Mouse (Mus musculus) cerebellum, adult (tissue): ENCODE measurements around the gene Maml3.

Experiments
- ATAC-seq: cut with Nextera tagmentation; 2 replicates; pipeline ENCODE4 v1.9.2; 2017; ENCODE audit warnings: mild to moderate bottlenecking, moderate library complexity, mixed read lengths; ENCODE audit not compliant: insufficient number of reproducible peaks, low FRiP score, low TSS enrichment

Gene Maml3

DNA sequence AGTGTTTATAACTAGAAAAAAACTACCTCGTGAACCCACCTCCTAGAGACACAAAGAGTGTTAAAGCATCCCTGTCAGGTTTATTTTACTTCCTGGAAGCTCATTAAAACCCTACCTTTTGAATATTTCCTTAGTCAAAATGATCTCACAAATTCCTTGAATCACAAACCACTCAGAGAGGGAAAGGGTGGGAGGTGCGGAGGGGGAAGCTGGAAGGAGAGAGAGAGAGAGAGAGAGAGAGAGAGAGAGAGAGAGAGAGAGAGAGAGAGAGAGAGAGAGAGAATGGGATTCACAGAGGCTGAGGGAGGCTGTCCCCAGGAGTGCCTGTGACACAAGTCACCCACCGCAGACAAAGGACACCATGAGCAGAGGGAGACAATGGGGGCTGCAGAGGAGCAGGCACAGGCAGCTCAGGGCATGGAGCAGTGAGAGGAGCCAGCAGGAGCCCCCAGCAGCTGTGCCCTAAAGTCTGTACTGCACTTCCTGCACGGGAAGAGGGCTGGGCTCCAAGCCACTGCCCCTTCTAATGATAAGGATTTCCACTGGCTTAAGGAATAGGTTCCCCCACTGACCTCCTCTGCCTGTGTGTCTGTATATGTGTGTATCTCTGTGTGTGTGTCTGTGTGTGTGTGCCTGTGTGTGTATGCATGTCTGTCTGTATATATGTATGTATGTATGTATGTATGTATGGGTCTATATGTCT lies 140.8 kb downstream of the Maml3 start:
- ATAC-seq: no peak

- no peak for ATAC-seq
These were observed 141.6 kb downstream of the Maml3 start for GRCm38 (mm10) chr3:51963151-51963791.

GRCm38 (mm10) chr3:51958751-51959150 lies 146.1 kb downstream of the Maml3 start:
- ATAC-seq: no peak

- no peak for ATAC-seq
These were observed 150.4 kb downstream of the Maml3 start for GRCm38 (mm10) chr3:51954441-51954840.

DNA sequence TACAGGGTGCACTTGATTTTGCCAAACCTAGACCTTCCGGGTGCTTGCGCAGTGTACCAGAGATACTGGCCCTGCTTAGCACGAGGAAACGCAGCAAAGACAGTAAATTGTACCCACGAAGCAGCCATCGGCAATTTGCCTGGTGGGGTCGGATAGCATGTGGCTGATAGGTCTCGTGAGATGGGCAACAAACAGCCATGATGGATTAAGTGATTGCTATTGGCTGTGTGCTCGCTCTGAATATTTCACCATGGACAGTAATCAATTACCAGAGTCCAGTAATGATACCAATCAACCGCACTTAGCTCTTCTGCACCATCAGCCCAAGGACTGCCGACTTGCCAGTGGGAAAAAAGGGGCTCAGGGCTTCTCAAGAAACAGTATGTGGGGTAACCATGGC lies 150.9 kb downstream of the Maml3 start:
- no peak for ATAC-seq

DNA sequence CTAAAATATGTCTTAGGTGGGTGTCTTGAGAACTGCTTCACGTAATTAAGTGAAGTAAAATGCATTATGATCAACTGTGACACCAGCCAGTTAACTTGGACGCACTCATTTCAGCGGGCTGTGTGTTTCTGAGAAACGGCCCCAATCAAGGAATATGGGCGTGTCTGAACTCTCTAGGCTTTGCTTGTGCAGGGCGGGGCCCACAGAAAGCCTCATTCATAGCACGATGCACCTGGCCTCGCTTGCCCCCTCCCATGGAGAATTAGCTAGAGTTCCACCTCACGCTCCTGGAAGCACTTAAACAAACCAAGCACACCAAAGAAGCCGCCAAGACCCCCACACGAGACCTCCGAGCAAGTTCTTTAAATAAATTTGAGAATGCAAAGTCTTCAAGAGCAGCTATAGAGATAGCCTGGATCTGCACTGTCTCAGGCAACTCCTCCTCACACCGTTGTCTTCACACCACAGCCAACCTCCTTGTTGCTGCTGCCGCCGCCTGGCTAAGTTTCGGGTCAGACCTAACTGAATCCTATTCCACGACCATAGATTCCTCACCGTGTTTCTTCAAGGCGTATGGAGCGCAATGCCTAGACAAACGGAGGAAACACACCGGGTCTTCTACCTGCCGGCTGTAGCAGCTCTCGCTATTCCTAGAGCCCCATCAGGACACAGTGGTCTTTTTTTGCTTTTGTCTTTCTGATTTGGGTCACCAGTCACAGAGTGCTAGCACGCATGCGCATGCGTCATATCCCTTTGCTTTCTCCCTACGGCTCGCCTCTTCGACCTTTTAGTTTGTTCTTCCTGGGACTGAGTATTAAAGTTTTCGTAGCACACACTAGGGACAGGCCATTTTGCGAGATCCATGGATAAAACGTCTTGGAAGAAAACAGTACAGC lies 151.9 kb downstream of the Maml3 start:
- no peak for ATAC-seq

DNA sequence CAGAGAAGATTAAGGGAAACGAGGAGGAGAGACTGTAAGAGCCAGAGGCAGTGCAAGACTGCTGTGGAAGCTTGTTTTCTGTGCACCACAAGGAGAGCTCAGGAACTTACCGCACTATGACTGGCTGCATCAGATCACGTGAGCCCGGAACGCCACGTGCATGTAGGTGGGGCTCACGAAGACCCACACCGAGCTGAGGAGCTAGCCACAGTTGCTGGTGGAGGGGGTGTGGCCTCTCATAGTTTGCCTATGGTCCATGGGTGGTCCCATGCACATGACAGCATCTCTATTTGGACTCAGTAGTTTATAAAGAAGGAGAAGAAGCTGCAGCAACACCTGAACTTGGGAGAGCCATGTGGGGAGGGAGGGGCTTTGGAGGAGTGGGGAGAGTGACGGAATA lies 152.6 kb downstream of the Maml3 start:
- ATAC-seq: no peak

GRCm38 (mm10) chr3:51949651-51950050 lies 155.2 kb downstream of the Maml3 start:
- no peak for ATAC-seq

GRCm38 (mm10) chr3:51947168-51947567 lies 157.7 kb downstream of the Maml3 start:
- ATAC-seq: no peak

DNA sequence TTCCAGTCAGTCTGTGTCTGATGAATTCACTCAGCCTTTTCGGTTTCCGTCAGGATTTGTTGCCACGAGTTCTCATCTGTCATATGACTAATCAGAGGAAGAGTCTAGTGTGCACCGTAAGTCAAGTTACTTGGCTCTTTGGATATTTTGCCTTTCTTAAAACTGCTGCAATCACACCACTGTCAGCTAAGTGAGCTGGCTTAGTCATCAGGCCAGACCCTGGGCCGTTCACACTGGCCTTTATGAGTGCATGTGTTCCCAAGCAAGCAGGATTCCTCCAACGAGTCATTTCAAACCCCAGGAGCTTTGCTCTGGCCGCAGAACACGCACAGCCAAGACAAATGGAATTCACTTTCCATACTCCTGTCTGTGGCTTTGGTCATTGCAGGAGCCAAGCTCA lies 161.2 kb downstream of the Maml3 start:
- ATAC-seq: no peak

- no peak for ATAC-seq
These were observed 163.1 kb downstream of the Maml3 start for GRCm38 (mm10) chr3:51941781-51942180.

DNA sequence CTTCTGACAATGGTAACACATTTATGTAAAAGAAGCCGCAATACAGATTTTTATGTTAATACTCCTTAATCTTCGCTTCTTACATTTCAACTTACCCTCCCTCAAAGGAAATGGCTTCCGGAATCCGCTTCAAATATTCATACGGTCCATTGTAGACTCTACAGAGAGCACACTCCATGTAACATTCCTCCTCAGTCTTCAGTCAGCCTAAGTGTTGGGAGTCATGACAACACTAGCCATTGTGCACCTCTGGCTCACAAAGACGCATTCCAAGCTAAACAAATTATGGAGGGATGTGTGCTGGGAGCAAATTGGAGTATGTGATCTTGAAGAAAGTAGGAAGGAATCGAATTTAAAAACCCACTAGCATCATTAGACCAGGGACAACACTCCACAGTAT lies 165.0 kb downstream of the Maml3 start:
- no peak for ATAC-seq

DNA sequence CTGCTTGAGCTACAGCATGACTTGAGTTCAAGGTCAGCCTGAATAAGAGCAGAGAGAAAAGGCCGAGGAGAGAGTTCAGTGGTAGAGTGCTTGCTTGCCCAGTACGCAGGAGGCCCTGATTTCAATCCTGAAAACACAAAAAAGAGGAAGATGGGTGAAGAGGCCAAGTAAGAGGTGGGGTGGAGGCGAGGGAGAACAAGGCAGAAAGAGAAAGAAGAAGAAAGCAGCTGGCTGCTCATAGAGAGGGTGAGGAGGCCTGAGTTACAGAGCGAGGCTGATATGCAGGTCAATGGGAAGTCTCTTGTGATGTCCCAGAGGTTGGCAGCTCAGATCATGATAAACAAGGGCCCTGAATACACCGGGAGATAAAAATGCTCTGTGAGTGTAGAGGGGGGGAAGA lies 165.8 kb downstream of the Maml3 start:
- no peak for ATAC-seq

DNA sequence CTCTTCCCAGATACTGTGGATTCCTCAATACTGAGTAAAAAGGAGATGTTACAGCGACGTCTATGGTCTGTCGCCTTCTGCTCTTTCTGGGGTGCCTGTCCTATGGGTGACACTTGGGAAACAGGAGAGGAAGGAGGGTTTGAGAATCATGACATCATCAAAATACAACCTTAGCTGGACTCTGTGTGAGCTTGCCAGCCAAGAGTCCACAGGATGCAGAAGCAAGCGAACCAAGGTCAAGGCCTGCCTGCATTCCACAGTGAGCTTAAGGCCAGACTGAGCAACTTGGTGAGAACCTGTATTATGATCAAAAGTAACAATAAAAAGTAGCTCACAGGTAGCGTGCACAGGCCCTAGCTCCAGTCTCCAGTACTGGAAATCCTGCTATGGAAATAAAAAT lies 167.7 kb downstream of the Maml3 start:
- ATAC-seq: no peak

DNA sequence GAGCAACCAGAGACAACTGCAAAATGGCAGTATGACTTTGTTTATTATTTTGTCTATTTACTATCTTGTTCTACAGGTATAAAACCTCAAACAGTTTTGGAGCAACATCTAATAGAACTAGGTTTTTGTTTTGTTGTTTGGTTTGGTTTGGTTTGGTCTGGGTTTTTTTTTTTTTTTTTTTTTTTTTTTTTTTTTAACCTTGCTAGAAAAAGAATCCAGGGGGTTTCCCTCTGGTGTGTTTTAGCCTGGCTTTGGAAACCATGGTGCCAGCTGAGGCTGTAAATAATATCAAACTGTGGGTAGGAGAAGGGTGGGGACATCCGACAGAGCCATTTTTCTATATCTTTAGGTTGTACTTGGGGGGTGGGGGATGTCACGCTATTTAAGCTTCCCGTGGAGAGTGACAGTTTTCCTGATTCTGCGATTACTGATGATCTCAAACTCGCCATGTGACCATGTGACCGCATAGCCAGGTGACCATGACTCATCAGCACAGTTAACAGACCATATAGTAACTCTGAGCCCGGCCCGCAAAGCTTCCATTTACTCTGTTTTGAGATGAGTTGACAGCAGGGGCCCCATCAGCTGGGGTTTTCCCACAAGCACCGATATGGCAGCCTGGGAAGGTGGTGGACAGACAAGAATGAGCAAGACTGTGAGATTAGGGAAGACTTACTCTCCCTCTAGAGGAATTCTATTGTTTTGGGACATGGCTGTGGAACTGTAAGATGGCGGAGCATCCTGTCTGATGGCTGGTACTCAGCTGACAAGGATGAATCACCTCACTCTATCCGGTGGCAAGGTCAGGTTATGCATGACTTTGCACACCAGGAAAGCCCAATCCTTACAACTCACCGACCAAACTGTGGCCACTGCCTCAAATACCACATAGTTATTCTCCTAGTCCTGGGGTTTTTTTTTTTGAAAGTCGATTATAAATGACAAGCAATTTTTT lies 170.1 kb downstream of the Maml3 start:
- ATAC-seq: no peak

- no peak for ATAC-seq
These were observed 176.7 kb downstream of the Maml3 start for GRCm38 (mm10) chr3:51928188-51928587.

GRCm38 (mm10) chr3:51927591-51927990 lies 177.3 kb downstream of the Maml3 start:
- no peak for ATAC-seq

DNA sequence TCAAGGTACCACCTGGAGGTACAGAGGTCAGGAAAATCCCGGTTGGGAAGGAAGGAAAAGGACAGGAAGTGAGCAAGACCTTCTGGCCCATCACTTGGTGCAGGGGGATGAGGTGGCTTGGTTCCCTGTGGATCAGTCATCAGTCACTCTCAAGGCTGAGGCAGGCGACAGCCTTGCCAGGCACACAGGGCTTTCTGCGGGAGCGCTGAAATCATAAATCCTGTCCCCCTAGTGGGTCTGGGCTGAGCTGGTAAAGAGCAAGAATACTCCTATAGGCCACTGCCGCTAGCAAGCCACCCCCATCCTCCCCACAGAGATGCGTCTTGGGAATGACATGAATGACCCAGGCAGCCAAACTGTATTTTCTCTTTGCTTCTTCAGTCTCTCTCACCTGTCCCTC lies 177.8 kb downstream of the Maml3 start:
- no peak for ATAC-seq

DNA sequence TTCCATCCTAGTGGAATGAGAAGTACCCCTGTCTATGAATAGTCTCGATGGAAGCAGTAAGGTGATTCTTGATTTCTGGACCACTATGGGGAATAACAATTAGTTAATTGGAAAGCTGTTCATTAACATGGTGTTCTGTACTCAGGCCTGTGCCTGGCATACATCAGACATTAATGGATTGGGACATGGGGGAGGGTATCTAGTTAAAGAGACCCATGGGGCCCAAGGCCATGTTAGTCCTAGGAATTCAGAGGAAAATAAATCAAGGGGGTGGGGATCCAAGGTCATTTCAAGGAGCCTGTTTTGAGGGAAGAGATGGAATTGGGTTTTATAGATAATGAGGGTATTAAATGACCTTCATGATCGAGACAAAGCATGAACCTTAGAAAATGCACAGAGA lies 179.1 kb downstream of the Maml3 start:
- no peak for ATAC-seq

GRCm38 (mm10) chr3:51924636-51925035 lies 180.2 kb downstream of the Maml3 start:
- ATAC-seq: no peak
